Mouse (Mus musculus): ENCODE results near the gene Car7.
A peak's percentile ranks its signal among the peaks of the same experiment; 100 is the strongest.

Car7 gene

GRCm38 (mm10) chr8:104533971-104534778 lies at the start of gene Car7, which contains the start of gene Nae1:
Car7 (plus strand) TSS chr8:104534689.
Nae1 (minus strand) TSS chr8:104534637.
- peak; percentile 97 for DNase-seq (ENCODE audit: low read depth, low spot score)

DNA sequence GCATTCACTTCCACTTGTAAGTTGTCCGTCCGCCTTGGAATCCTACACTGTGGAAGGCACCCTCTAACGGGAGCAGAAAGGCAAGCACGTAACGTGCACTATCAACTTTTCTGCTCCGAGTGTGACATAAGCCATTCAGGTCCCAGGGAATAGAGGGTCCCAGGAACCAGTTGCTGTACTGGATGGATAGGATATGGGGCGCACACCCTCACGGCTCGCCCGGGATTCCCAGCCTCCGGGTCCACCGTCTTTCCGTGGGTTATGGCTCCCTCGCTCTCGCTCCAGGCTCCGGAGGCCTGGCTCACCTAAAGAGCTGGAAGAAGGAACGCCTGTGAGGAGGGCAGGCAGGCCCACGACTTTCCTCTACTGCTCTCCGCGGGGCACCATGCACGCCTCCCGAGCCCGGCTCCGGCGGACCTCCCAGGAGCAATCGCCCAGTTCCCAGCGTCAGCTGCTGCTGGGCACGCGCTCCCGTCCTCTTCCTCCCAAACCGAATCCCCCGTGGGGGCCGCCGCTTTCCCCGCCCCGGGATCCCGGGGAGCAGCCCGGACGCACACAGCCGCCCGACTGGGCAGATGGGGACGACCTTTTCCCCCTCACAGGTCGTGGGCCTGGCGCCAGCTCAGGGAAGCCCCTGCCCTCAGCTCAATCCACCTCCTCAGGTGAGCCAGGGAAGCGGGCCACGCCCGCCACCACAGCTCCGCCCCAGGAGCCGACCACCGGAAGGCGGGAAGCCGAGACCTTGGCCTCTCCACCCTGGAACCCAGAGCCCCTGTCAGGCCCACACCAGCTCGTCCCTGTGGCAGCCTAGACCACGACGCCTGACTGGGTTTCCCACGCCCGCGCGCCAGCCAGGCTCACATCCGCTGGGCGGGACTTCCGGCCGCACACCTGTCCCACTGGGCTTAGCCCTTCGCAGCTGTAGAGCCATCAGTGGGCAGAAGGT lies 25.2 kb upstream of the Car7 start, which contains the start of gene Terb1:
Gene Terb1 (minus strand): TSS at position 850 of the 946 bp plus-strand sequence.
- peak; percentile 75 for DNase-seq (ENCODE audit: low read depth, low spot score)

DNA sequence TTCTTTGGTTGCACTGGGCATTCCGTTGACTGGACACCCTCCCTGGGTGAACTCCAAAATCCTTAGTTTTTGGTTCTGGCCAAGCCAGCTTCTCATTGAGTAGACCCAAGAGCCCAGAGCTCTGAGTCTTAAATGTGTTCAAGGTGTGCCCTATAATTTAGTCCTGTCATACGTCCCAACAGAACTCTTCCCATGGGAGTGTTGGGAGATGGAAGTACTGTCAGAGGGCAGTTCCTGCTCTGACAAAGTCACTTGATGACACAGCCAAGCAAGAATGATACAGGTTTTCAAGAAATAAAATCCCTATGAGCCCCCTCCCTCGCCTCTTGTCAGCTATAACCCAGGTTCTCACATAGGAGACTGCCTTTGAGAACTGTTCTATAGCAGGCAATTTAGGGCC lies 24.4 kb upstream of the Car7 start:
- no peak for DNase-seq (ENCODE audit: low read depth, low spot score)

GRCm38 (mm10) chr8:104517872-104518271 lies 16.6 kb upstream of the Car7 start:
- DNase-seq (ENCODE audit: low read depth, low spot score), result no peak

DNA sequence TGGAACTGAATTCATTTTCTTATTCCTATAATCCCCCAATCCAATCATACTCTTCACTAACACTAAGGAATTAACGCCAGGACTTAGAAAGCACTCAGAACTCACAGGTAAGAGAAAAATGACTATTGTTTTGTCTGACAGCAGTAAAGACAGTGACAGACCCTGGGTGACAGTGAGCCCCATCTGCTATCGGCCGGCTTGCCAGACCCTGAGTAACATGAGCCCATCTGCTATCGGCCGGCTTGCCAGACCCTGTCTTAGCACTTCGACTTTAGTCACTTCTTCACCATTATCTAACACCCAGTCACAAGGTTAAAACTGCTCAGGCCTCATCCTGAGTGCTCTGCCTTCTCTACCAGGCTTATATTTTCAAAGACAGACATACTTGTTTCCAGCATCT lies 4.8 kb upstream of the Car7 start:
- no peak for DNase-seq (ENCODE audit: low read depth, low spot score)

- DNase-seq (ENCODE audit: low read depth, low spot score), result no peak
Observed at GRCm38 (mm10) chr8:104533551-104533950, 938 bp upstream of the Car7 start.

- no peak for DNase-seq (ENCODE audit: low read depth, low spot score)
Observed at GRCm38 (mm10) chr8:104534779-104535141, 271 bp downstream of the Car7 start.

- DNase-seq (ENCODE audit: low read depth, low spot score), result peak; percentile 10
Observed at GRCm38 (mm10) chr8:104535378-104535777, 889 bp downstream of the Car7 start.

DNA sequence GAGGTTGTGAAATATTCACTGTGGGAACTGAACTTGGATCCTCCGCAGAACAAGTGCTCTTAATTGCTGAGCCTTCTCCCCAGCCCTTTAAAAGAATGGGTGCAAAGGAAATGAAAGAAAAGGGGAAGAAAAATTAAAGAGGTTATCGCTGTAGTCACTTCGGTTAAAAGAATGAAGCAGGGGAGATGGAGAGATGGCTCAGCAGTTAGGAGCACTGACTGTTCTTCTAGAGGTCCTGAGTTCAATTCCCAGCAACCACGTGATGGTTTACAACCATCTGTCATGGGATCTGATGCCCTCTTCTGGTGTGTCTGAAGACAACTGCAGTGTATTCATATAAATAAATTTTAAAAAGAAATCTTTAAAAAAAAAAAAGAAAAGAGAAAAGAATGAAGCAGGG lies 1.5 kb downstream of the Car7 start:
- no peak for DNase-seq (ENCODE audit: low read depth, low spot score)

DNA sequence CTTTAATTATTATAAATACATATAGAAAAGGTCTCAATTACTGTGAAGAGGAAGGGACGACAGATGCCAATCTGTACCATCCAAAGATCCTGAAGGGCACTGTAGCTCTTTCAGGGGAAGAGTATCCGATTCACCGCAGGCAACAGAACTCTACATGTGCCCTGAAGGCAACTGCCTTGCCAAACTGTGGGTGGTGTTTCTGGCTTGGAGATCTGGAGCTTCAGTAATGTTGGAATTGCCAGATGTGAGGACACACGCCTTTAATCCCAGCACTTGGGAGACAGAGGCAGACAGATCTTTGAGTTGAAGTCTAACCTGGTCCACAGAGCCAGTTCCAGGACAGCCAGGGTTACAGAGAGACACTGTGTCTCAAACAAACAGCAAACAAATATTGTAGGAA lies 4.4 kb downstream of the Car7 start:
- DNase-seq (ENCODE audit: low read depth, low spot score), result no peak

DNA sequence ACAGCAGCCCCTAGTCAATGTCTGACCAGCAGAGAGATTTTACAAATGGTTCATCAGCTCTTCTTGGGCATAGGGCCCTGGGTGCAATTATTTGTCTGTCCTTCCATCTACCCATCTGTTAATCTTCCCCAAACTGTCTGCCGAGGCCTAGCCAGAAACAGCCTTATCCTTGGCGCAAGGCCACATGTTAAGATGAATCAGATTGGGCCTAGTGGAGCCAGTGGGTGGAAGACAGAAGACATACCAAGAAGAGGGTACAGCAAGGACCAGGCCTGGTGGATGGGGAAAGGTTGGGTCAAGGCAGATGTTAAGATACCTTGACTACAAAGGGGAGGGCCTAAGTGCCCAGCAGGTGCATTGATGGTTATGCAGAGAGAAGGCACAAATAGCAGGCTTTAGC lies 5.1 kb downstream of the Car7 start:
- DNase-seq (ENCODE audit: low read depth, low spot score), result peak; percentile 8

GRCm38 (mm10) chr8:104540238-104540637 lies 5.7 kb downstream of the Car7 start:
- no peak for DNase-seq (ENCODE audit: low read depth, low spot score)

- peak; percentile 55 for DNase-seq (ENCODE audit: low read depth, low spot score)
Observed at GRCm38 (mm10) chr8:104540710-104541514, 6.4 kb downstream of the Car7 start.

- DNase-seq (ENCODE audit: low read depth, low spot score), result no peak
Observed at GRCm38 (mm10) chr8:104541515-104541880, 7.0 kb downstream of the Car7 start.

GRCm38 (mm10) chr8:104542160-104542559 lies 7.7 kb downstream of the Car7 start:
- no peak for DNase-seq (ENCODE audit: low read depth, low spot score)

DNA sequence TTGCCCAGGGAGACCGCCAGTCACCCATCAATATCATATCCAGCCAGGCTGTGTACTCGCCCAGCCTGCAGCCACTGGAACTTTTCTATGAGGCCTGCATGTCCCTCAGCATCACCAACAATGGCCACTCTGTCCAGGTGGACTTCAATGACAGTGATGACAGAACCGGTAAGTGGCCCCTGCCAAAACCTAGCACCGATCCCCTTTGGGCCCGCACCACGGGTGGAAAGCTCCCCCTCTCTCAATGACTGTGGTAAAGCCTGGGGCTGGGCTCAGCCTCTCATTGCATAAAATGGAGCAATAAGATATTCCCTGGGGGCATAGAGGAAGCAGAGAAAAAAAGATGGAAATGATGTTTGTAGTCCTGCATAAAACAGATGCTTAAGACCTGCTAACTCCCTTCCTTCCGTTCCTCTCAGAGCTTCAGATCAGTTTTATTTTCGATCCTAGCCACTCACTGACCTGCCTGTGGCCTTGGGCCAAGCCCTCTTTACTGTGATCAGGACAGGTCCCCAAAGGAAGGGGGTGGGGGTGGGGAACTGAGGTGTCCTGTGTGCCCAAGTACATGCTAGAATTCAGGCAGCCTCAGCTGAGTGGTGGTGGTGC lies 9.1 kb downstream of the Car7 start:
- no peak for DNase-seq (ENCODE audit: low read depth, low spot score)

GRCm38 (mm10) chr8:104555191-104555590 lies 20.7 kb downstream of the Car7 start:
- no peak for DNase-seq (ENCODE audit: low read depth, low spot score)

DNA sequence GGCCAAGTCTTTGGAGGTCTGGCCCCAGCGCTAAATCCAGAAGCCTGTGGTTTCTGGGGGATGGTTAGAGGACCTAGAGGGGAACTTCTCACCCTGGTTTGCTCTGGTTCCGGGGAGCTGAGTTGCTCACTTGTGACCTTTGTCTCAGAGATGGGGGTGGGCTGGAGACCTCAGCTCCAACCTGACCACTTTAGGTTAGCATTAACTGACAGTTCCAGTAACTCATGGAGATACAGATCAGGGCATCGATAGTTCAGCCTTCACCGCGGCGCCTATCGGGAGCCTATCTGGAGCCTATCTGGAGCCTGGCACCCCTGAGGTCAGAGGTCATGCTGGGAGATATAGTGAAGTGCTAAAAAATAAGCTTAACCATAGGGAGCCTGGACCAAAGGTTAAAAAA lies 22.7 kb downstream of the Car7 start:
- no peak for DNase-seq (ENCODE audit: low read depth, low spot score)

DNA sequence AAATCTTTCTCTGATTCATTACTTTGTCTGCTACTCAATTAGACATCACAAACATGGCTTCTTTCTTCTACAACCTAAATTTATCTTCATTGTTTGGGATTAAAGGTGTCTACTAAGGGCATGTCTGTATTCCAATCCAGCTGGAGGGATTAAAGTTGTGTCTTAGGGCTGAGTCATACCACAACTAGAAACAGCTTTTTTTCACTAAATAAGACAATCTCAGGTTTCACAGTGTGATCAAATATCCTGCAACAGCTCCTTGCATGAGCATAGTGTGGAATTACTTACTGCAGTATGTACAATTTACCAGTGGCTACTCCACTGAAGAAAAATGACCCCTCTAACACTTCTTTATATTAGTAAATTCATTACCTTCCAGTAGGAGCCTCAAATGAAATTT lies 26.2 kb downstream of the Car7 start:
- no peak for DNase-seq (ENCODE audit: low read depth, low spot score)

DNA sequence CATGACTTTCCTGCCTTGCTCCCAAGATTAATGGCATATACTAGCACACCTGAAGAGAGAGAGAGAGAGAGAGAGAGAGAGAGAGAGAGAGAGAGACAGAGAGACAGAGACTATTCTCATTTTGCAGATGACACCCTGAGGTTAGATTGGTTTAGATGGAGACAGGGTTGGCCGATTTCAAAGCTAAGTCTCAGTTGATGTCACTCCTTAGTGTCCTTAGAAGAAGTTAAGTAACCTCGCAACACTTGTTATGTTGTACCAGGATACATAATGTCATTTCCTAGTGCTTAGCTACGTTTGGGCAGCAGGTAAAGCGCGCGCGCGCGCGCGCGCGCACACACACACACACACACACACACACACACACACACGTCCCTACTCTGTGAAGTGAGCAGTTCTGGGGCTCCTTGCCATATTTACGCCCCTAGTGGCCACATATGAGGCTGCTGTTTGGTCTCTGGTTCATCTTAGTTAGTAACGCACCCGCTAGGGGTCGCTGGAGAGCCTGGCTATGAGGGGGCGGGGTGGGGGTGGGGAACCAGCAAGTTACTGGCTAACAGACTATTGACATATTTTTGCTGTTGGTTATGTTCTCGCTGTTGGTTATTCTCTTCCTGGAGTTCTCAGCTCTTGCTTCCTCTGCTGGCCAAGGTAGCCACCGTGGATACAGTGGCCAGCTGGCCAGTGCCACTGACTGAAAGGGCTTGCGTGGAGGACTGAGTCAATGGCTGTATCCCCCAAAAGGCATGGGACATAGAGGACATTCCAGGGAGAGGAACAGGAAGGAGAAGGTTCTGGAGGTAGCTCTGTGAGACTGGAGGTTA lies 30.4 kb downstream of the Car7 start:
- peak; percentile 94 for DNase-seq (ENCODE audit: low read depth, low spot score)

- no peak for DNase-seq (ENCODE audit: low read depth, low spot score)
Observed at GRCm38 (mm10) chr8:104565457-104565798, 30.9 kb downstream of the Car7 start.
